Mouse (Mus musculus) forebrain, embryonic 15.5 days (tissue): Measurements from ENCODE around the gene Parp11. TPM values are rescaled to one million over a fixed set of nuclear protein-coding genes. Genes with fewer than 3 reads are reported as not detected.
A peak's percentile ranks its signal among the peaks of the same experiment; 100 is the strongest.

Experiments
- ATAC-seq: fragments of 200-750 bp; cut with Nextera tagmentation; replicated peaks from 2 replicates; pipeline ENCODE4 v1.8.0; 2017; ENCODE audit warnings: mild to moderate bottlenecking, moderate TSS enrichment, moderate library complexity
- H3K27ac ChIP-seq: fragments of 300-500 bp; sonication (generic); replicated peaks from 2 replicates; pipeline ENCODE4 v1.5.1; 2015; ENCODE audit warnings: mild to moderate bottlenecking, inconsistent platforms
- H3K27me3 ChIP-seq: fragments of 300-500 bp; sonication (generic); 2 replicates; pipeline ENCODE4 v1.6.1; 2015; ENCODE audit warnings: inconsistent platforms
- H3K36me3 ChIP-seq: fragments of 300-500 bp; sonication (generic); 2 replicates; pipeline ENCODE4 v1.6.1; 2015; ENCODE audit warnings: mild to moderate bottlenecking, inconsistent platforms
- H3K4me1 ChIP-seq: fragments of 300-500 bp; sonication (generic); 2 replicates; pipeline ENCODE4 v1.6.1; 2015; ENCODE audit warnings: inconsistent platforms
- H3K4me2 ChIP-seq: fragments of 300-500 bp; sonication (generic); replicated peaks from 2 replicates; pipeline ENCODE4 v1.6.1; 2015; ENCODE audit warnings: mild to moderate bottlenecking, inconsistent platforms
- H3K4me3 ChIP-seq: fragments of 300-500 bp; sonication (generic); 2 replicates; pipeline ENCODE4 v1.5.1; 2015; ENCODE audit warnings: mild to moderate bottlenecking, inconsistent platforms
- H3K9ac ChIP-seq: fragments of 300-500 bp; sonication (generic); replicated peaks from 2 replicates; pipeline ENCODE4 v1.6.1; 2015; ENCODE audit warnings: mild to moderate bottlenecking, inconsistent platforms
- H3K9me3 ChIP-seq: fragments of 300-500 bp; sonication (generic); 2 replicates; pipeline ENCODE4 v1.6.1; 2016; ENCODE audit warnings: inconsistent platforms
- WGBS: fragments of 180-500 bp; shearing (Covaris S2); methylation state at CpG from one replicate; pipeline ENCODE4 v1.1.7; 2015; ENCODE audit warnings: mixed read lengths; 5-methylcytosine and 5-hydroxymethylcytosine counted together
- polyA plus RNA-seq: library from polyadenylated mRNA; unstranded; fragments of >200 nt; fragmentation: Nextera tagmentation; extraction: Ambion mirVana; gene quantifications from 2 replicates; pipeline ENCODE4 v1.2.1, GENCODE M21; 2015

Parp11 gene
- 80.1 and 82.1 TPM in 2 replicates for polyA plus RNA-seq

- Histone ChIP-seq H3K4me2 (no peak within 1 kb of the TSS), H3K4me3 (no peak within 1 kb of the TSS), H3K9ac (no peak within 1 kb of the TSS), H3K36me3 (no peaks in the 10 kb centered on the region), H3K27me3 (no peaks in the 10 kb centered on the region), H3K4me1 (peaks cover 55% of the 10 kb centered on the region), H3K27ac (no peak within 1 kb of the TSS; the same call in 1 of the 2 replicates), H3K9me3 (no peaks in the 10 kb centered on the region)
- 16% methylated on average over 8 of the region's 8 CpGs for WGBS
- no peak for ATAC-seq
Measured at GRCm38 (mm10) chr6:127446436-127446890, at the start of gene Parp11. Gene Parp11, plus strand, starts transcription at chr6:127446840.

GRCm38 (mm10) chr6:127398073-127398472 is 48.6 kb upstream of the Parp11 start:
- ATAC-seq: no peak
- Histone ChIP-seq H3K4me1 (peaks cover 8% of the 10 kb centered on the region), H3K27me3 (no peaks in the 10 kb centered on the region), H3K4me3 (no peak overlapping the region), H3K4me2 (no peak overlapping the region), H3K9ac (no peak overlapping the region), H3K36me3 (no peaks in the 10 kb centered on the region), H3K27ac (no peak overlapping the region), H3K9me3 (no peaks in the 10 kb centered on the region)
- 33% methylated on average over 2 of the region's 2 CpGs for WGBS

- H3K27ac ChIP-seq: no peak overlapping the region
- H3K9ac ChIP-seq: no peak overlapping the region
- H3K9me3 ChIP-seq: no peaks in the 10 kb centered on the region
- H3K36me3 ChIP-seq: no peaks in the 10 kb centered on the region
- no peak for ATAC-seq
- H3K4me1 ChIP-seq: peaks cover 24% of the 10 kb centered on the region
- H3K4me2 ChIP-seq: no peak overlapping the region
- H3K27me3 ChIP-seq: no peaks in the 10 kb centered on the region
- H3K4me3 ChIP-seq: no peak overlapping the region
- 45% methylated on average over 3 of the region's 3 CpGs for WGBS
Measured at GRCm38 (mm10) chr6:127401419-127401818, 45.2 kb upstream of the Parp11 start.

- no peak overlapping the region for H3K4me3 ChIP-seq
- H3K27me3 ChIP-seq: no peaks in the 10 kb centered on the region
- no peak overlapping the region for H3K9ac ChIP-seq
- no peak overlapping the region; the same call in 1 of the 2 replicates for H3K4me2 ChIP-seq
- 5% methylated on average over 13 of the region's 13 CpGs for WGBS
- no peaks in the 10 kb centered on the region for H3K9me3 ChIP-seq
- H3K36me3 ChIP-seq: no peaks in the 10 kb centered on the region
- peak overlapping the region; percentile 89 for H3K27ac ChIP-seq
- peaks cover 39% of the 10 kb centered on the region for H3K4me1 ChIP-seq
- ATAC-seq: peak; percentile 95
Measured at GRCm38 (mm10) chr6:127404070-127404810, 42.4 kb upstream of the Parp11 start.

- Histone ChIP-seq H3K27ac (peak overlapping the region; percentile 89), H3K4me3 (no peak overlapping the region), H3K9ac (no peak overlapping the region), H3K36me3 (no peaks in the 10 kb centered on the region), H3K4me1 (peaks cover 39% of the 10 kb centered on the region), H3K27me3 (no peaks in the 10 kb centered on the region), H3K9me3 (no peaks in the 10 kb centered on the region), H3K4me2 (no peak overlapping the region)
- ATAC-seq: peak; percentile 65
- 8% methylated on average over 7 of the region's 7 CpGs for WGBS
Measured at GRCm38 (mm10) chr6:127405682-127406081, 41.0 kb upstream of the Parp11 start.

- WGBS: 6% methylated on average over 4 of the region's 4 CpGs
- Histone ChIP-seq H3K36me3 (no peaks in the 10 kb centered on the region), H3K27me3 (no peaks in the 10 kb centered on the region), H3K27ac (peak overlapping the region; percentile 79), H3K4me1 (peaks cover 39% of the 10 kb centered on the region), H3K4me2 (no peak overlapping the region), H3K9me3 (no peaks in the 10 kb centered on the region), H3K4me3 (no peak overlapping the region), H3K9ac (0 out of 2 replicates have a peak overlapping the region, but pooled peaks have one; percentile 0)
- 0 out of 2 replicates have a peak, but pooled peaks have one; percentile 6 for ATAC-seq
Measured at GRCm38 (mm10) chr6:127407742-127408141, 38.9 kb upstream of the Parp11 start.

- H3K9ac ChIP-seq: no peak overlapping the region
- H3K4me2 ChIP-seq: no peak overlapping the region
- H3K9me3 ChIP-seq: no peaks in the 10 kb centered on the region
- peak; percentile 95 for ATAC-seq
- H3K4me3 ChIP-seq: no peak overlapping the region
- no peaks in the 10 kb centered on the region for H3K36me3 ChIP-seq
- peaks cover 19% of the 10 kb centered on the region for H3K4me1 ChIP-seq
- H3K27ac ChIP-seq: peak overlapping the region; percentile 90
- H3K27me3 ChIP-seq: no peaks in the 10 kb centered on the region
- WGBS: 12% methylated on average over 12 of the region's 12 CpGs
Measured at GRCm38 (mm10) chr6:127417525-127418184, 29.0 kb upstream of the Parp11 start.

GRCm38 (mm10) chr6:127418322-127418721 is 28.3 kb upstream of the Parp11 start:
- H3K4me2 ChIP-seq: no peak overlapping the region

GRCm38 (mm10) chr6:127420115-127420514 is 26.5 kb upstream of the Parp11 start:
- 79% methylated on average over 2 of the region's 2 CpGs for WGBS

More at GRCm38 (mm10) chr6:127418322-127418721, 28.3 kb upstream of the Parp11 start:
- Histone ChIP-seq H3K9ac (no peak overlapping the region), H3K27me3 (no peaks in the 10 kb centered on the region), H3K4me3 (no peak overlapping the region), H3K4me1 (peaks cover 19% of the 10 kb centered on the region), H3K9me3 (no peaks in the 10 kb centered on the region), H3K27ac (peak overlapping the region; percentile 90), H3K36me3 (no peaks in the 10 kb centered on the region)
- WGBS: 41% methylated on average over 2 of the region's 2 CpGs
- peak; percentile 51 for ATAC-seq

GRCm38 (mm10) chr6:127425095-127425494 is 21.5 kb upstream of the Parp11 start:
- Histone ChIP-seq H3K4me2 (no peak overlapping the region), H3K9me3 (no peaks in the 10 kb centered on the region), H3K36me3 (no peaks in the 10 kb centered on the region), H3K4me3 (no peak overlapping the region), H3K4me1 (no peaks in the 10 kb centered on the region), H3K27ac (no peak overlapping the region), H3K27me3 (no peaks in the 10 kb centered on the region), H3K9ac (no peak overlapping the region)
- no peak for ATAC-seq
- WGBS: 68% methylated on average over 5 of the region's 5 CpGs

More at GRCm38 (mm10) chr6:127420115-127420514, 26.5 kb upstream of the Parp11 start:
- no peak overlapping the region for H3K9ac ChIP-seq
- H3K27ac ChIP-seq: no peak overlapping the region
- H3K4me2 ChIP-seq: no peak overlapping the region
- H3K9me3 ChIP-seq: no peaks in the 10 kb centered on the region
- H3K27me3 ChIP-seq: no peaks in the 10 kb centered on the region
- peaks cover 19% of the 10 kb centered on the region for H3K4me1 ChIP-seq
- no peak overlapping the region for H3K4me3 ChIP-seq
- H3K36me3 ChIP-seq: no peaks in the 10 kb centered on the region
- ATAC-seq: no peak

- no peak for ATAC-seq
- no peaks in the 10 kb centered on the region for H3K27me3 ChIP-seq
- no peaks in the 10 kb centered on the region for H3K9me3 ChIP-seq
- H3K4me1 ChIP-seq: no peaks in the 10 kb centered on the region
- H3K36me3 ChIP-seq: no peaks in the 10 kb centered on the region
- no peak overlapping the region for H3K27ac ChIP-seq
- WGBS: 81% methylated on average over 7 of the region's 7 CpGs
- no peak overlapping the region for H3K4me2 ChIP-seq
- no peak overlapping the region for H3K4me3 ChIP-seq
- no peak overlapping the region for H3K9ac ChIP-seq
Measured at GRCm38 (mm10) chr6:127430716-127431115, 15.9 kb upstream of the Parp11 start.

GRCm38 (mm10) chr6:127431196-127431766 is 15.4 kb upstream of the Parp11 start:
- H3K4me3 ChIP-seq: no peak overlapping the region
- H3K9me3 ChIP-seq: no peaks in the 10 kb centered on the region
- no peaks in the 10 kb centered on the region for H3K36me3 ChIP-seq
- H3K27me3 ChIP-seq: no peaks in the 10 kb centered on the region
- WGBS: 41% methylated on average over 6 of the region's 6 CpGs
- H3K27ac ChIP-seq: no peak overlapping the region
- no peaks in the 10 kb centered on the region for H3K4me1 ChIP-seq
- no peak for ATAC-seq
- H3K9ac ChIP-seq: no peak overlapping the region
- H3K4me2 ChIP-seq: no peak overlapping the region
